Mouse (Mus musculus) liver, postnatal 0 days (tissue): ENCODE data around the gene Commd7.

Experiments
- CTCF ChIP-seq: sonication (generic); IDR thresholded peaks from 2 replicates; pipeline ENCODE4 v1.5.1; 2016; ENCODE audit warnings: antibody characterized with exemption, low read depth
- EP300 ChIP-seq: IDR thresholded peaks from 2 replicates; pipeline ENCODE4 v1.6.1; 2016; ENCODE audit warnings: antibody characterized with exemption, low read depth, mild to moderate bottlenecking

DNA sequence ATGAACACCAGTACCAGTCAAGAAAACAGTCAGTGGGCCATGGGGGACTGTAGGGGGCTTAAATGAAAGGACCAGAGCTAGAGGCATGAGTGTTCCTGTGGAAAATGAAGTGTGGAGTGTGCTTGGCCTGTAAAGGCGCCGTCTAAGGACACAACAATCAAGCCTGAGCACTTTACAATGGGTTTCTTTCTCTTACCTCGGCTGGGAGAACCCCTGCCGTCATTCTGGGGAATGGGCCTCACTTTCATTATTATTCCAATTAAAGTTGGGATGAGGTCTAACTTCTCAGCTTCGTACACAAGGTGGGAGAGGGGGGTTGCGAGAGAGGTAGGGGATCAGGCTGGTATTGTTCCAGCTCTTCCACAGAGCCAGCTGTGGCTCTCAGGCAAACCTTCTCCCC is 10.4 kb upstream of the Commd7 start:
- TF ChIP-seq CTCF = no peak
- TF ChIP-seq EP300 = no peak
